Mouse (Mus musculus) heart, adult 2 months (tissue): ENCODE data around the gene Sv2c. TPM values are rescaled to one million over a fixed set of nuclear protein-coding genes. Genes with fewer than 3 reads are reported as not detected.

Experiments
- DNase-seq, 2 experiments: peaks; one replicate each; pipeline ENCODE4 v3.0.0; 2021
- H3K27ac ChIP-seq: fragments of 200-600 bp; 2 replicates; pipeline ENCODE4 v1.8.1; 2022
- H3K27me3 ChIP-seq: fragments of 200-500 bp; 2 replicates; pipeline ENCODE4 v1.6.1; 2012; ENCODE audit warnings: mild to moderate bottlenecking, low read length, inconsistent platforms, mixed read lengths; ENCODE audit not compliant: control insufficient read depth, insufficient read depth
- H3K36me3 ChIP-seq: fragments of 200-500 bp; 2 replicates; pipeline ENCODE4 v1.6.1; 2012; ENCODE audit warnings: low read length, inconsistent platforms; ENCODE audit not compliant: control insufficient read depth, insufficient read depth
- H3K4me1 ChIP-seq: fragments of 200-500 bp; 2 replicates; pipeline ENCODE4 v1.6.1; 2011; ENCODE audit warnings: low read length; ENCODE audit not compliant: control insufficient read depth, insufficient read depth
- H3K4me3 ChIP-seq: fragments of 200-600 bp; 2 replicates; pipeline ENCODE4 v1.8.1; 2022
- H3K79me2 ChIP-seq: fragments of 200-500 bp; replicated peaks from 2 replicates; pipeline ENCODE4 v1.6.1; 2012; ENCODE audit warnings: mild to moderate bottlenecking, inconsistent platforms, low read length, moderate library complexity, mixed read lengths; ENCODE audit not compliant: control insufficient read depth, insufficient read depth
- H3K9ac ChIP-seq: fragments of 200-500 bp; 2 replicates; pipeline ENCODE4 v1.6.1; 2012; ENCODE audit warnings: low read depth, mild to moderate bottlenecking, control low read depth, inconsistent platforms, low read length, mixed read lengths
- CTCF ChIP-seq: fragments of 200-600 bp; IDR thresholded peaks from 2 replicates; pipeline ENCODE4 v1.8.1; 2022; ENCODE audit warnings: antibody characterized with exemption, mild to moderate bottlenecking, moderate library complexity
- EP300 ChIP-seq: fragments of 200-500 bp; IDR thresholded peaks from 2 replicates; pipeline ENCODE4 v1.6.1; 2011; ENCODE audit warnings: low read depth, low read length, control low read depth; ENCODE audit not compliant: insufficient read depth
- POLR2A ChIP-seq: fragments of 200-500 bp; IDR thresholded peaks from 2 replicates; pipeline ENCODE4 v1.6.1; 2011; ENCODE audit warnings: mild to moderate bottlenecking, low read depth, low read length, control low read depth; ENCODE audit not compliant: insufficient read depth
- WGBS: fragments of 180-500 bp; shearing (Covaris S2); methylation state at CpG from one replicate; pipeline ENCODE4 v1.1.7; 2018; 5-methylcytosine and 5-hydroxymethylcytosine counted together
- intact Hi-C: fragments of 180-260 bp; cut with DNase I; formaldehyde crosslinking; loops from one replicate; pipeline ENCODE4 v1.15.1; 2025
- long read RNA-seq: library from polyadenylated mRNA; stranded (forward); transcript quantifications from one replicate; pipeline ENCODE4 v2.0.0, GENCODE M21; 2021
- polyA plus RNA-seq: library from polyadenylated mRNA; depleted of rRNA; stranded (reverse); fragments of >200 nt; gene quantifications from 2 replicates; pipeline ENCODE4 v1.2.3, GENCODE M21; 2012; rRNA removed
- total RNA-seq, 2 experiments: library from RNA; stranded (reverse); gene quantifications; 2 replicates each; pipeline ENCODE4 v1.2.3; 2021

The Sv2c gene
- under 1 TPM; 0.23 to 0.48 TPM for total RNA-seq
- 0.41 and 0.44 TPM in 2 replicates for polyA plus RNA-seq
- long read RNA-seq: 0 reads

GRCm38 (mm10) chr13:96132401-96132816 is at the start of gene Sv2c:
TSS of gene Sv2c (minus strand) at chr13:96132577.
- no peaks in the 10 kb centered on the region for H3K4me1 ChIP-seq
- no peaks in the 10 kb centered on the region for H3K79me2 ChIP-seq
- intact Hi-C loops: no loop called here
- H3K4me3 ChIP-seq: no peak within 1 kb of the TSS
- DNase-seq: no peak
- TF ChIP-seq POLR2A: no peak
- TF ChIP-seq EP300: no peak
- H3K27ac ChIP-seq: no peak within 1 kb of the TSS
- under 1% methylated on average over 27 of the region's 44 CpGs for WGBS
- H3K9ac ChIP-seq: no peak within 1 kb of the TSS
- peaks cover 12% of the 10 kb centered on the region for H3K27me3 ChIP-seq
- H3K36me3 ChIP-seq: no peaks in the 10 kb centered on the region

DNA sequence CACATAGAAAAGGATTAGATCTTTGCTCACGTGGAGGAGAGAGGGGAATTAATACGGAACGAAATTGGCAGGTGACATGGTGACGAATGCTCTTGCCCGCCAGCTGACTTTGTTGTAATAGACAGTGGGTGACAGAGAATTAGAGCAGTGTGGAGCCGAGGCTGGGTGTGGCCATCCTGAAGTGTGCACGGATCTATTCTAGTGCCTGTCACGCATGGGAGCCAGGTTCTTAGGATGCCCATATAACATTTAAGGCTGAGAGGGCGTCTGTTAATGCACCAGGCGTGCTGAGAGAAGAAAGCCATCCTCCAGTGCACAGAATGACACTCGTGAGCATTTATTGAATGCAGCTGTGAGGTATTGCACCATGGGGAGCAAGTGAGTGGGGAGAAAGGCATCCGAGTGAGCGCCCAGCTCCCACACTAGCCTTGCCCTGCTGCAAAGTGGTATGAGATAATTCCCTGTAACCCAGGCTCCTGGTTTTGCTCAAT is 48.3 kb upstream of the Sv2c start:
- DNase-seq: no peak
- H3K4me1 ChIP-seq: no peaks in the 10 kb centered on the region
- no peak overlapping the region for H3K27ac ChIP-seq
- H3K9ac ChIP-seq: no peak overlapping the region
- H3K79me2 ChIP-seq: no peaks in the 10 kb centered on the region
- no peak for TF ChIP-seq CTCF
- 44% methylated on average over 13 of the region's 13 CpGs for WGBS
- no peak overlapping the region for H3K4me3 ChIP-seq
- intact Hi-C loops: no loop called here
- H3K27me3 ChIP-seq: no peaks in the 10 kb centered on the region
- no peaks in the 10 kb centered on the region for H3K36me3 ChIP-seq

GRCm38 (mm10) chr13:96175591-96176212 is 43.3 kb upstream of the Sv2c start:
- TF ChIP-seq EP300: 0 out of 2 replicates have a peak, but pooled peaks have one; percentile 50
- no peak for TF ChIP-seq POLR2A
- WGBS: 48% methylated on average over 8 of the region's 8 CpGs
- Histone ChIP-seq H3K36me3 (no peaks in the 10 kb centered on the region), H3K79me2 (no peaks in the 10 kb centered on the region), H3K27me3 (no peaks in the 10 kb centered on the region), H3K4me3 (no peak overlapping the region), H3K27ac (no peak overlapping the region), H3K4me1 (no peaks in the 10 kb centered on the region), H3K9ac (no peak overlapping the region)
- intact Hi-C loops: loop anchor here (5.0 kb wide), 1 partner anchor 53 kb away; no protein-coding TSS in a partner anchor
- peak; percentile 40 to 64 for DNase-seq

DNA sequence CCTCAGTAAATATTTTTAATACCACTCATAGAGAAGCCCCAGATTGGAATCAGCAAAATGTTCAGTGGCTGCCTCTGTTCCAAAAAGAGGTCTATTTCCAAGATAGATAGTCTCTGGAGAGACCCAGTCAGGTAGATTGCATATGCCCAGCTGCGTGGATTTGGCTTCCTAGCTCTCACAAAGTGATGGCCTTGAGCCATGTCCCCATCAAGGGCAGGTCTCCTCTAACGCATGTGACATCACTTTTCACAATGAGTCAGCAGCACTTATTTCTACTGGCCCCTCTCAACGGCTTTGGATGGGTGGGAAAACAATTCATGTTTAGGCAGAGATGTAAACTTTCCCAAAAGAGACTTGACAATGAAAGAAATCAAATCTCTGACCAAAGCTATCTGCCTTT is 41.3 kb upstream of the Sv2c start:
- 28% methylated on average over 3 of the region's 3 CpGs for WGBS
- intact Hi-C loops: no loop called here
- Histone ChIP-seq H3K27me3 (no peaks in the 10 kb centered on the region), H3K27ac (no peak overlapping the region), H3K9ac (no peak overlapping the region), H3K36me3 (no peaks in the 10 kb centered on the region), H3K4me3 (no peak overlapping the region), H3K4me1 (no peaks in the 10 kb centered on the region), H3K79me2 (no peaks in the 10 kb centered on the region)
- peak; percentile 6 to 20 for DNase-seq
- TF ChIP-seq EP300 (no peak), CTCF (no peak), POLR2A (no peak)

GRCm38 (mm10) chr13:96172290-96172689 is 39.9 kb upstream of the Sv2c start:
- Histone ChIP-seq H3K4me3 (no peak overlapping the region), H3K9ac (no peak overlapping the region), H3K4me1 (no peaks in the 10 kb centered on the region), H3K79me2 (no peaks in the 10 kb centered on the region), H3K27ac (no peak overlapping the region), H3K27me3 (no peaks in the 10 kb centered on the region), H3K36me3 (no peaks in the 10 kb centered on the region)
- DNase-seq: no peak
- intact Hi-C loops: no loop called here
- no peak for TF ChIP-seq POLR2A
- TF ChIP-seq CTCF: no peak
- no peak for TF ChIP-seq EP300
- 85% methylated on average over 3 of the region's 3 CpGs for WGBS

- Histone ChIP-seq H3K79me2 (no peaks in the 10 kb centered on the region), H3K4me3 (no peak overlapping the region), H3K9ac (no peak overlapping the region), H3K4me1 (no peaks in the 10 kb centered on the region), H3K27ac (no peak overlapping the region), H3K36me3 (no peaks in the 10 kb centered on the region), H3K27me3 (no peaks in the 10 kb centered on the region)
- no peak for TF ChIP-seq CTCF
- TF ChIP-seq POLR2A: no peak
- TF ChIP-seq EP300: no peak
- intact Hi-C loops: no loop called here
- WGBS: 68% methylated on average over 11 of the region's 11 CpGs
- DNase-seq: no peak
Observed at GRCm38 (mm10) chr13:96168991-96169665, 36.8 kb upstream of the Sv2c start.
